Mouse (Mus musculus) kidney, adult 2 months (tissue): ENCODE data around the gene Plcl1.
"Not testable (repeated sequence)": the region's sequence is repeated elsewhere in the genome, so short reads cannot be mapped to it uniquely, and the experiment has no call there.

Source experiments
- CTCF ChIP-seq: fragments of 200-500 bp; conservative IDR thresholded peaks from 2 replicates; pipeline ENCODE4 v1.5.1; 2011; ENCODE audit warnings: low read depth, mild to moderate bottlenecking, control low read depth, low read length, moderate library complexity, mixed read lengths; ENCODE audit not compliant: insufficient read depth, insufficient read length
- POLR2A ChIP-seq: fragments of 200-500 bp; IDR thresholded peaks from one replicate; pipeline ENCODE4 v1.6.1; 2011; ENCODE audit warnings: low read depth, low read length, control low read depth

DNA sequence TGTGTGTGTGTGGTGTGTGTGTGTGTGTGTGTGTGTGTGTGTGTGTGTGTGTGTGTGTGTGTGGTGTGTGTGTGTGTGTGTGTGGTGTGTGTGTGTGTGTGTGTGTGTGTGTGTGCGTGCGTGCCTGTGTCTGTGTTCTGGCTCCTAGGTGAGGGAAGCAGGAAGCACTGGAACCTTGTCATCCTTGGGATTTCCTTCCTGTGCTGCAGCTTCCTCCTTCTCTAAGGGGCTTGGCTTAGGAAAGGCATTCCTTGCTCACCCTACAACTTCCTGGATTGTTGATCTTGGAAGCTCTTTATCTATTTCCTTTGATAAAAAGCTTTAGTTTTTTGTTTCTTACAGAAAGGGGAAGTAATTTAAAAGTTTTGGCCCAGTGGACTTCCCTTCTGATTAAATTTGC lies 107.1 kb downstream of the Plcl1 start:
- TF ChIP-seq CTCF, POLR2A: not testable (repeated sequence)
